Mouse (Mus musculus) spleen, adult 2 months (tissue): ENCODE data around the gene Tbc1d9b.

ENCODE experiments used
- CTCF ChIP-seq: fragments of 200-500 bp; IDR thresholded peaks from 2 replicates; pipeline ENCODE4 v1.5.1; 2011; ENCODE audit warnings: mild to moderate bottlenecking, inconsistent platforms; ENCODE audit not compliant: insufficient read depth, insufficient read length, insufficient replicate concordance; ENCODE audit errors: extremely low read depth
- POLR2A ChIP-seq: fragments of 200-500 bp; IDR thresholded peaks from 2 replicates; pipeline ENCODE4 v1.6.1; 2011; ENCODE audit warnings: low read depth, low read length, inconsistent platforms

GRCm38 (mm10) chr11:50156725-50157258, 25.6 kb downstream of the Tbc1d9b start:
- no peak for TF ChIP-seq CTCF
- no peak for TF ChIP-seq POLR2A
